Mouse (Mus musculus): ENCODE measurements around the gene Neurod4.
A peak's percentile ranks its signal among the peaks of the same experiment; 100 is the strongest.
"Not testable (repeated sequence)": the region's sequence is repeated elsewhere in the genome, so short reads cannot be mapped to it uniquely, and the experiment has no call there.

The Neurod4 gene

DNA sequence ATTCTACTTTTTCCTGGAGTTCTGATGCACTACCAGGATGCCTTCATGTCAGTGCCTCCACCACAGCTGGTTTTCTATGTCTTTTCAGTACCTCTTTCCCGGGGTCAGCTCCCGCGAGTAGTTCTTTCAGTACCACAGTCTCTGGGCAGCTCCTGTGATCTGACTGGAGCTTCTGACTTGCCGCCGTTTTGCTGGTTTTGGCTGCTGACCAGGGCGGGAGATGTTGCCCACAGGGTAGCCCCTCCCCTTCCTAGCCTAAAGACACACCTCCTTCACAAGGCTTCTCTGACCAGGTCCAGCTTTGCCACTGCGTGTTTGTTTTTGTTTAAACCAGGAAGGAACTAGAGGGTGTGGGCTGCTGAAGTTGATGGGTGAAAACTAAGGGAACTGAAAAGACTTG, at the start of gene Neurod4:
Neurod4 (minus strand) TSS at position 175 of the 400 bp plus-strand sequence.
- no peak for DNase-seq (ENCODE audit: low read depth)

DNA sequence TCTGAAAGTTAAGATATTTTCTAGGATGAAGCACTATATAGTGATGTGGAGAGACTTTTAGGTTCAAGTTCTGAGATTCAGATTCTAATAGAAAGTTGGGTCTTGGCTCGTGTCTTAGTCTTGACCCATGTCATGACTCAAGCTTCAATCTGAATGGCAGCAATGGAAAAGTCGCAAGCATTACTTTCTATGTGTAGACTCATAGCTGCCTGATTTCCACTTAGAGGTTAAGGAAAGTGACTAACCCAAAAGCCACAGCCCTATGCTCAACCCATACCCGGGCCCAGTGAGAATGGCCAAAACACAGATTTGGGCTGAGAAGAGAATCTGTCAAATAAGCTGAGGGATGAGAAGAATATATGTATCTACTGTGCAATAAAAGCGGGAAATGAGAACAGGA, 44.2 kb upstream of the Neurod4 start:
- DNase-seq (ENCODE audit: low read depth) = peak; percentile 51

DNA sequence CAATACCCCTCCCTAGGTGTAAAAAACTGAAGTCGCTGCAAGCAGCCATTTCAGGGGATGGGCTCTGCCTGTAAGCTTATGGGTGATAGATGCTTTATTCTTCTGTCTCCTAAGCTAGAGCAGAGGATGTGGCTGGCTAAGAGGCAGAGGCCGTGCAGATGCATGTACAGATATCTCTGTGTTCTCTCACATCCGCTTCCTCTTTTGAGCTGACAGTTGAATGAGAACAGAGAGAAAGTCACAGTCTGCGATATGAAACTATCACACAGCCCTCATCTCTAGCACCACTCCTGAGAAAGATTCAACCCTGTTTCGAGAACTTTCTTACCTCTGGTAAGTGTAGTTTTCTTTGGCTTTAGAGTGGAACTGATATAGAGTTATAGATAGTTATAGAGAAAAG, 42.6 kb upstream of the Neurod4 start, which contains the start of gene Tespa1:
Tespa1 (plus strand) TSS at position 234 of the 400 bp plus-strand sequence.
- DNase-seq (ENCODE audit: low read depth) = peak; percentile 88

DNA sequence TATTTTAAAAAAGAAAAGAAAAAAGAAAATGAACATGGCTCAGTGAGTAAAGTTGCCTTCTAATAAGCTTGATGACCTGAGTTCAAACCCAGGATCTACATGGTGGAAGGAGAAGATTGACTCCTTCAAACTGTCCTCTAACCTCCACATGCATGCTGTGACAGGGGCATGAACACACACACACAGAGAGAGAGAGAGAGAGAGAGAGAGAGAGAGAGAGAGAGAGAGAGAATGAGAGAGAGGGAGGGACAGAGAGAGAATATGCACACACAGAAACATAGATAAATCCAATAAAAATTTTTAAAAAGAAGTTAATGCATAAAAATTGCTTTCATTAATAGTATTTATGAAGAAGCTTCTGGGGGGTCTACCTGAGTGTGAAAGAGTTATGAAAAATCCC, 42.0 kb upstream of the Neurod4 start:
- DNase-seq (ENCODE audit: low read depth) = no peak

DNA sequence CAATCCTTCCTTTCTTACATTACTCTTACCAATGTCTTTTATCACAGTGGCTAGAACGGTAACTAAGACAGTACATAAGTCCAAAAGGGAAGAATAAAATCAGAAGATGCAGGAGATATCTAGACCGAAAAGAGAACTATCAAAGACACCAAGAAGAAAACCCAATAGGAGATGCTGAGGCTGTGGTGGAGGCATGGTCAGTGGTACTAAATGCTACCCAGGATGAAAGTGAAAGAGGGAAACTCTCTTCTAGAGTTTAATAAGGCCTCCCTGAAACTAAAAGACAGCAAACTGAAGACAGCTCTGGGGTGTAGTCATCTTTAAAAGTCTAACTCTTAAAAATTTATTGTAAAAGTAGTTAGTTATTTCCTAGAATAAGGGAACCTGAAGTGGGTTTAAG, 40.7 kb upstream of the Neurod4 start:
- DNase-seq (ENCODE audit: low read depth) = no peak

DNA sequence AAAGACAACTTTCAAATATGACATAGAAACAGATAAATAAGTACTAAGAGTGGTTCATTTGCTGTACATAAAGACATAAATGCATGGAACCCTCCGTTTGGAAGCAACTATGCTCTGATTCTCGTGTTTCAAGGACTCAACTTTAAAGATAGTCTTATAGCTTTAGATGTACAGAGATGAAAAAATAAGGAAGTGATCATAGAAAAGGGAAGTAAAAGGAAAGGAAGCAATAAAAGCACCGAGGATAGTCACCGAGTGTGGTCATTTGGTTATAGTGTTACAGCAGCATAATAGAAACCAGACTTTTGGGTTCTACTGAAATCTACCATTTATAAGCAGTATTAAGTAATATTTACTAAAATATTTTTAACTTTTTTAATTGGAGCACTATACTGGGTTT, 38.7 kb upstream of the Neurod4 start:
- DNase-seq (ENCODE audit: low read depth) = no peak

DNA sequence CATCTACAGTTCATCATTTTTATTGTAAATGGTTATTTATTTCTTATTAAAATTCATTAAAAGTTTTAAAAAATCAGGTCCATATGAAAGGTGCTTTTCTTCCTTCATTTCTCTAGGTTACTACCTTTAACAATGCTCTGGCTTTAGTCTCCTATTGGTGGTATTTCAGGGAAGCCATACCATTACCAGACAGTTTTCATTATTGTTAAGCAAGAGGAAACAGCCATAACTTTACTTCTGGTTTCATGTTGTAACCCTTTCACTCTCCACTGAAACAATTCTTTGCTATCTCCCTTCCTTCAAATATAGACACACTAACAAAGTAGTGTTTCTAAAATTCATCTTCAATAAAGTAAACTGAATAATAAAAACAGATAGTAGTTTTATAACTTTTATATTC, 35.8 kb upstream of the Neurod4 start:
- no peak for DNase-seq (ENCODE audit: low read depth)

DNA sequence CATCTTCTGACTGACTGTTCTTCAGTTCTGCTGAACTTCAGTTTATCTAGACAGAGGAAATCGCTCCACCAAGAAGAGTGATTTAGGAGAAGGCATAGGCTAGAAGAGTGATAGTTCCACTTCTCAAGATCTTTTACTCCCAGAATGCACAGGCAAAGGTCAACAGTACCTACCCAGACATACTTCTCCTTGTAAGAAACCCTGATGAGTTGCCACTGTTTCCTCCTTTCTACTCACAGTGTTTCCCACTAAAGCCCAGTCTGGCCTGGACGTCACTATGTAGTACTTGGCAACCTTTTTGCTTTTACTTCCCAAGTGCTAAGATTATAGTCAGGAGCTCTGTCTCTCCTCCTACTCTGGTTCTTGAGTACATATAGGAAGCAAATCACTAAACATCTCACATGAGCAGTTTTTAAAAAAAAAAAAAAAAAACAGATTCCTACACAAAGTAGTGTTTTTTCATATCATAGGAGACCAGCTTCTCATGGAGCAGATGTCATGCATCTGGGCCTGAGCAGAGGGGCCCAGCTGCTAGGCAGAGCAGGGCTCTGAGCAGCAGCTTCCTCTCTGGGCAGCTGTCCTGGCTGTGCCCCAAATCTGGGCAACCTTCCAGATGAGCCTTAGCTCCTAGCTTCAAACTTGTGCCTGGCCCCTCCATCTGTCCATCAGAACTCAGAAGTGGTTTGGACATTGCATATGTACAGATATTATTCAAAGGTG, 34.2 kb upstream of the Neurod4 start:
- no peak for DNase-seq (ENCODE audit: low read depth)

DNA sequence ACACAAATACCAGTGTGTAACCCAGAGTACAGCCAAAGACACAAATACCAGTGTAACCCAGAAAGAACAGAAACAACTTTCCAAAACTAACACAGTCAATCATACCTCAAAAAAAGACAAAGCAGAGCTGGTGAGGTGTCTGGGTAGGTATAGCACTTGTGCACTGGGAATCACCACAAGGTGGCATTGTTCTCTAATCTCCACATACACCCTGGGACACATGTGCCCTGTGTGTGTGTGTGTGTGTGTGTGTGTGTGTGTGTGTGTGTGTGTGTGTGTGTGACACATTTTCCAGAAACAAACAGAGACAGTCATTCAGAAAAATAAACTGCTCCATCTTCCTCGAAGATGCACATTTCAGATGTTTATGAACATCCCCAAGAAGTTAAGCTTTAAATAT, 33.5 kb upstream of the Neurod4 start:
- DNase-seq (ENCODE audit: low read depth) = peak; percentile 82

DNA sequence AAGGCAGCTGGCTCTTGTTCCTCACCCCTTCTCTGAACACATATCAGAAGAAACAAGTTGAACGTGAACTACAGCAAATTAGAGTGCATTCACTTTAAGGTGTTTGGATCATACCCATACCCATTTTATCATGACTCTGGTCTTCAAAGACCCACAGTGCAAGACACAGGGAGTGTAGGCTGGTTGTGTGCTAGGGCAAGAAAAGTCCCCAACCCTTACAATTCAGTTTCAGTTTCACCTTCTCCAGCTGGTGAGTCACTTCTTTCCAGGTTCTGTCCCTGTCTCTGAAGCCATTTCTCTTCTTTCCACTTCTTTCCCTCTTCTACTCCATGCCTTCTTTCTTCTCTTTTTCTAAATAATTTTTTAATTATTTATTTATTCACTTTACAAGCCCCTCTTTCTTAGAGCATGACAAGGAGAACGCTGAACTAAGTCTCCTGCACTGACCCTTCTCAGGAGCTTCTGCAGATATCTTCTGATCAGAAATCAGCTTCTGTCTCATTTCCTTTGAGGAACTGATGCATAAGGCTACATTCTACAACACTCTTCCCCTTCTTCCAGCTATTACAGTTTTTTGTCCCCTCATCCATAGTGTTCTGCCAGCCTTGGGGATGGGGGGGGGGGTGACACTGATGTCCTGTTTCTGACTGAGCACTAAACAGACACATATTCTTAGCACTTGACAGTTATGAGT, 31.6 kb upstream of the Neurod4 start:
- peak; percentile 74 for DNase-seq (ENCODE audit: low read depth)

DNA sequence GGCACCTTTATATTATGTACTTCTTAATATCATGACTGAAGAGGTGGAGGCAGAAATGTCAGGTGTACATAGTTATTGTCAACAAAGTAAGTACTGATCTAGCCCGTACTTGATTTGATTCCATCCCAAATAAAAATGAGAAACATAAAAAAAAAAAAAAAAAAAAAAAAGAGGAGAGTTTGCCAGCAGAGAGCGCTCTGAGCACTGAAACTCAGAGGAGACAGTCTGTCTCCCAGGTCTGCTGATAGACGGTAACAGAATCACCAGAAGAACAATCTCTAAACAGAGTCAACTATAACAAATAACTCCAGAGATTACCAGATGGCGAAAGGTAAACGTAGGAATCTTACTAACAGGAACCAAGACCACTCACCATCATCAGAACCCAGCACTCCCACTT, 24.1 kb upstream of the Neurod4 start:
- not testable (repeated sequence) for DNase-seq (ENCODE audit: low read depth)

DNA sequence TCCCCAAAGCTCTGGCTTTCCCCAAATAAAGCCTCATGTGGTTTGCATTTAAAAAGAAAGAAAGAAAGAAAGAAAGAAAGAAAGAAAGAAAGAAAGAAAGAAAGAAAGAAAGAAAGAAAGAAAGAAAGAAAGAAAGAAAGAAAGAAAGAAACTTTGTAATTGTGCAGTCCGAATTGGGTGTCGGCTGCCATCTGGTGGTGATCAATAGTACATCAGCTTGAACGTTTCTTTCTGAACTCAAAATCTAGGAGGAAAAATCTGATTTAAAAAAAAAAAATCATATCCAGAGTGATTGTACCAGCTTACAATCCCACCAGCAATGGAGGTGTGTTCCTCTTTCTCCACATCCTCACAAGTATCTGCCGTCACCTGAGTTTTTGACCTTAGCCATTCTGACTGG, 18.7 kb upstream of the Neurod4 start:
- peak; percentile 65 for DNase-seq (ENCODE audit: low read depth)

DNA sequence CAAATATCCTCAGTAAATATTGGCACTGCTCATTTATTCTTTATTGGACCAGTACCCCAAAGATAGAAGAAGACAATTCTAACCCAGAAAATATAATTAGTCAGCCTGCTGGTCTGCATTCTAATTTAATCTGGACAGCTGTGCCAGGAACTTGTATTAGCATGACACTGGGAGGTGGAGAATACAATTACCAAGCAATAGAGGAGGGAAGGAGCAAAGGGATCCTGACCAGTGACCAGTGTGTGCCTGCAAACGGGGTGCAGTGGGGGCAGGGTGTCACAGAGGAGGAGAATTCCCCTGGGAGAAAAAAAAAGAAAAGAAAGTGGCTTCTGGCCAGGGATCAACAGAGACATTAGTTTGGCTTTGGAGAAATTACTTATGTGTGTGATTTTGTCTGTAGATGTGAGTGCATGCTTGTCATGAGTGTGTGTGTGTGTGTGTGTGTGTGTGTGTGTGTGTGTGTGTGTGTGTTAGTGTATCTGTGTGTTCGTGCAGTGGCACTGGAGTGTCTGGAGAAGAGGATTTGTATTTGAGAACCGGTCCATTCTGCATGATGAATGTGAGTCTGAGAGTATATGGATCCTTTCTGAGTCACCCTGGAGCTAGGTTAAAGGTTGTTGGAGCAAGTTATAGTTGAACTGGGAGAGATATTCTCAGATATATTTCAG, 13.8 kb upstream of the Neurod4 start:
- no peak for DNase-seq (ENCODE audit: low read depth)

DNA sequence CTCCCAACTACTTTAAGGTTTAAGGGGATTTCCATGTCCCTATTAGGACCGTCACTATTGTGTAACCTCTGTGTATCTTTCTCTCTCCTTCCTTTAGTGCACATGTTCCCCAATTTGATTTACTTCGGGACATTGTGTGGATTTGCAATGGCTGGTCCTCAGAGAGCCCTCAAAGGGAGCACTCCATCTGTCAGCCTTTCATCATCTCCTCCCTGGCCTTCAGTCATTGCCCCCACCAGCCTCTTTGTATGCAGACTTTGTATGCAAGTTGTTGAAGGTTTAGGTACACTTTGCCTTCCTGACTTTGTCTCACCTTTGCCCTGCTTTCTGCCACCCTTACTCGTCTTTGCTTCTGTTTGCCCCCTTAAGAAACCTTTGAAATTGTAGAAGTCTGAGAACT, 8.0 kb upstream of the Neurod4 start:
- DNase-seq (ENCODE audit: low read depth) = no peak

DNA sequence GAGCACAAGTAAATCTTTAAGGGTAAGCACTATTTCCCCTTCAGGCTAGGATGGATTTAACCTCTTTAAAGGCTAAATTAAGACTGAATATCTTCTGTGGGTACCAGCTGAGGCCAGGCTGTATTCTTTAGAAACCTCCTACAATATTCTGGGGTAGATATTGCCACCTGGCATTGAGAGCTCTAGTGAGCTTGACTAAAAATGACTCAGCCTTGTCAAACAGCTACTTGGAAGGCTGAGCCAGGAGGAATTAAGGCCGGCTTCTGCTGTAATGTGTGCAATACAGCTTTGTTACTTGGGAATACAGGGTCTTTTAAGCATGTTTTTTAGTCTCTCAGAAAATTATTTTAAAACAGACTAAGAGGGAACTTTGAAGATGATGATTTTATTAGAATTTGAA, 7.2 kb upstream of the Neurod4 start:
- no peak for DNase-seq (ENCODE audit: low read depth)

DNA sequence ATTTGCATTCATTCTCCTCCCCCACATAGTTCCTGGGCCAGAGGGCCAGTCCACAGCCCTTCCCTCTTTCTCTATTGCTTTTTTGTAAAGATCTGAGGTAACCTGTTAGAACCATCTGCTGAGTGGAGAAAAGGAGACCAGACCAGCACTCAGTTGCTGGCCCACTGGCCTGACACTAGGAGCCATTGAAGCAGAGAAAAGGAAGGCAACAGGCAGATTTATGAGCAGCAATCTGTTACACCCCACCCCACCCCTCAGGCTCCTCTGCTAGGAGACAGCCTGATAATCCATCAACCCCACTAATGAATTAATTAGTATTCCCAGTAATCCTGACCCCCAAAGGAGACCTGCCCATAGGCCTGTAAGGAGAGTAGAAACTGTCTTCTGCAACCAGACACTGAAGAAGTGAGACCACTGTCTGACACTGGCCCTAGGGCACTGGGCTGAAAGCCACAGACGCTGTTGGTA, 2.0 kb upstream of the Neurod4 start:
- DNase-seq (ENCODE audit: low read depth) = no peak

DNA sequence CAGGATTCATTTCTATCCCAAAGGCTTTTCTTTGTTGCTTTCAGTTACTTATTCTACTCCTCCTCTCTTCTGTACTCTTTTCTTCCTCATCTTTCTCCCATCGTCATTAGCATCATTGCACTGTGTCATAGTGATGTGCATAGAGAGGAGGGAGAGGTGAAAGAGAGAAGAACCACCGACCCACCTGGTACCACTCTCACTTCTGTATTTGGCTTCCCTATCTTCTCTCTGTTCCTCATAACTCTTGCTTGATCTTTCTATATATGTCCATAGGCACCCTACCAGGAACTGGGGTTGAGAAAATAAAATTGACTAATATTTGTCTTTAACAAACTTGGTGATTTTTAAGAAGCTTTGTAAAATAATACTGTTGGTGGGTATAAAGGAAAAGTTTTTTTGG, 3.5 kb downstream of the Neurod4 start:
- DNase-seq (ENCODE audit: low read depth) = no peak

DNA sequence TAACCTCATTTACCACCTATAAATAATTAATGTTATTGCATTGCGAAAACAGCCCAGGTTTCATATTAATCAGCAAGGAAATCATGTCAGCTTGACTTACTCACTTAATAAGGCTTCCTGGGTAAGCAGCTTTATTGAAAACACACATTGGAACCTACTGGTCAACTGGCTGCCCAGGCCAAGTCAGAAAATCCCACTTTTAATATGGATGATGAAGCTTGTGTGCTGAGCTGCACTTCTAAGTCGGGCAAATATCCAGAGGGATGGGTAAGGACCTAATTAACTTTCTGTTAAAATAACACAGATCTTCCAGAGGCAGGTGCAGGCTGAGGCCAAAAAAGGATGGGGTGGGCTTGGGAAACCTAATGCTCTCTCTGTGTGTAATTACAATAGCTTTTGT, 4.3 kb downstream of the Neurod4 start:
- no peak for DNase-seq (ENCODE audit: low read depth)

DNA sequence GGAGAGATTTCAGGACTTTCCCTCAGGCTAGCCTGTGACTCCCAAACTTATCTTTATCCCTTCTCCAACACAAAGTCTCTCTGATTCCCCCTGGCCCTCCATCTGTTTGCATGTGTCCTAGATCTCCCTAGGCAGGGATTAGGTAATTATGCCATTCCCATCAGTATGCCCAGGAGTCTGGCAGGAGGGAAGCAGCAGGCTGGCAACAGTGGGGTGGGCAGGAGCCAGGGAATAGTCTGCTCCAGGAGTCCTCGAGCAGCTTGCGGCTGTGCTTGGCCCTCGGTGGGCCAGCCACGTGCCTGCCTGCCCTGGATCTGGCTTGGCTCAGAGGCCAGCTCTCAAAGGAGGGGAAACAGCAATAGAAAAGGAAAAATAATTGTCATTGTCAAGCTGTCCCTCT, 16.8 kb downstream of the Neurod4 start:
- no peak for DNase-seq (ENCODE audit: low read depth)

DNA sequence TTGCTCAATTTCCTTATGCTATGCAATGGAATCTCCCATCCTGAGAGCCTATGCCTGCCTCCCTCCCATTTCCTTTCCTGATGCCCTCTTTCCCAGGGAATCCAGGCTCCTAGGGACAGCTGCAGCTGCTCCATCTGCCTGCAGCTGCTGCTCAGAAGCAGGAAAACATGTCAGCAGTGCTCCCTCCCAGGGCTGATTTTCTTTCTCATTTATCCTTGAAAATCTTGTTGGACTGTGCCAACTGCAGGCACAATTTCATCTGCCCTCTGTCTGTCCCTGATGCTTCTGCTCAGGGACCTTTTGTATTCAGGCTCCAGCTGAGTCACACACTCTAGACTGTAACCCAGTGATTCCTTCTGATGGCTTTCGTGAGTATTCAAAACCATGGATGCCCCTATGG, 20.6 kb downstream of the Neurod4 start:
- no peak for DNase-seq (ENCODE audit: low read depth)

DNA sequence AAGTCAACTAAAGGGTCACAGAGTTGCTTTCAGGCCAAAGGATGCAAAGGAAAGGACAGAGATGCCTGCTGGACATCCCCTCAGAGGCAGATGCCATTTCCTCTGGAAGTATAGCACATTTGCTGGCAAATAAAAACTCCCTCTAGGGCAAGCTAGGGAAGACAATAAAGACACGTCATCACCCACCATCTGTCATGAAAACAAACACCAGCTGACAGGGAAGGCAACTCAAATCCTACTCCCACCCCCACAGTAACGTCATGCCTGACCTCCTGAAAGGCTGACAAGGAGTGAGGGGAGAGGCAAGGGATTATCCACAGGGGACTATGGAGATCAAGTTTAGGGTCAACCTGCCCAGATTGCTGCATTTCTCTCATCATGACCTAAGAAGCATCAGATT, 35.8 kb downstream of the Neurod4 start:
- no peak for DNase-seq (ENCODE audit: low read depth)

DNA sequence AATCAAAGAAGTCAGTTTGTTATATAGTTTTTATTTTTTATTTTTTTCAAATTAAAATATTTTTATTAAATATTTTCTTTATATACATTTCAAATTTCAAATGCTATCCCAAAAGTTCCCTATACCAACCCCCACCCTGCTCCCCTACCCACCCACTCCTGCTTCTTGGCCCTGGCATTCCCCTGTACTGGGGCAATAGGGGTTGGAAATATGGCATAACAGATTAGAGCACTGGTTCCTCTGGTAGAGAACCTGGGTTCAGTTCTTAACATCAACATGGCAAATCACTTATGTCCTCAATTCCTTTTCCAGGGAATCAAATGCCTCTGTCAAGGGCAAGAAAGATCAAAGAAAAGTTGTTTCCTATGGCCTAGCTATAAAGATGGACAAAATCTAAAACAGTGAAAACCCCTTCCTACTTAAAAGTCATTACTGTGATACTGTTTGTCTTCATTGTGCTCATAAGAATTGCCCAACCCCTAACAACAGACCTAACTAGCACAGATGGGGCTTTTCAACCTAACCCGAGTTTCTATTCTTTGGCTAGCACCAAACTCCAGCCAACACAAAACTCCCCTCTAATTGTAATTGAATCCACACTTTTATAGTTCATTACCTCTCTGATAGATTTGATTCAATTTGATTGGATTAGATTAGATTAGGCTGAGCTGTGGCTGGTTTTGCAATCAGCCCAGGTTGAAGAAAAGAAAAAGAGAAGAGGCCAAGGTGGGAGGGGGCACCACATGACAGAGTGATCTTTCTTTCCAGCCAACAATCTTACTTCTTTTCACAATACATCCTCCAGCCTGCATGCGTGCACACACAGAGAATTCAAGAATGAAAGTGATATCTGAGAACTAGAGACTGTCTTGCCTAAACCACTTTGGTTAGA, 41.5 kb downstream of the Neurod4 start:
- no peak for DNase-seq (ENCODE audit: low read depth)
